Mouse (Mus musculus): ENCODE measurements at regions not wholly inside any gene's neighbourhood (a gene's known extent, or its start where the extent isn't known, plus 50 kb on each side); places are given as distances from the start of the nearest gene placed in this dataset.
"Not testable (repeated sequence)": the region's sequence is repeated elsewhere in the genome, so short reads cannot be mapped to it uniquely, and the experiment has no call there.

- no peak for DNase-seq (ENCODE audit: inconsistent age in 2 of 2, low spot score in 1 of 2)
Measured at GRCm38 (mm10) chr14:54021443-54021842, 232.5 kb downstream of the Dad1 start.

GRCm38 (mm10) chr14:54014628-54015027 is 239.3 kb downstream of the Dad1 start:
- no peak for DNase-seq (ENCODE audit: inconsistent age in 2 of 2, low spot score in 1 of 2)

- no peak for DNase-seq (ENCODE audit: inconsistent age in 2 of 2, low spot score in 1 of 2)
Measured at GRCm38 (mm10) chr14:54002083-54002482, 251.8 kb downstream of the Dad1 start.

GRCm38 (mm10) chr14:54000527-54000926 is 253.4 kb downstream of the Dad1 start:
- no peak for DNase-seq (ENCODE audit: inconsistent age in 2 of 2, low spot score in 1 of 2)

- DNase-seq (ENCODE audit: inconsistent age in 2 of 2, low spot score in 1 of 2), result no peak
Measured at GRCm38 (mm10) chr14:53993427-53993826, 260.5 kb downstream of the Dad1 start.

GRCm38 (mm10) chr14:53992712-53993286 is 261.1 kb downstream of the Dad1 start:
- DNase-seq (ENCODE audit: inconsistent age in 2 of 2, low spot score in 1 of 2), result no peak

GRCm38 (mm10) chr14:53991390-53991789 is 262.5 kb downstream of the Dad1 start:
- DNase-seq (ENCODE audit: inconsistent age in 2 of 2, low spot score in 1 of 2), result no peak

- no peak for DNase-seq (ENCODE audit: inconsistent age in 2 of 2, low spot score in 1 of 2)
Measured at GRCm38 (mm10) chr14:53980771-53981170, 273.1 kb downstream of the Dad1 start.

GRCm38 (mm10) chr14:53961426-53961825 is 292.5 kb downstream of the Dad1 start:
- not testable (repeated sequence) for DNase-seq (ENCODE audit: inconsistent age in 2 of 2, low spot score in 1 of 2)

- DNase-seq (ENCODE audit: inconsistent age in 2 of 2, low spot score in 1 of 2), result no peak
Measured at GRCm38 (mm10) chr14:53960779-53961178, 293.1 kb downstream of the Dad1 start.

- peak; percentile 48 to 76 for DNase-seq (ENCODE audit: inconsistent age in 2 of 2, low spot score in 1 of 2)
Measured at GRCm38 (mm10) chr14:53935791-53936231, 318.1 kb downstream of the Dad1 start.

GRCm38 (mm10) chr14:53935336-53935735 is 318.6 kb downstream of the Dad1 start:
- DNase-seq (ENCODE audit: inconsistent age in 2 of 2, low spot score in 1 of 2), result peak; percentile 62 to 82

- DNase-seq (ENCODE audit: inconsistent age in 2 of 2, low spot score in 1 of 2), result no peak
Measured at GRCm38 (mm10) chr14:53910871-53911270, 343.0 kb downstream of the Dad1 start.

GRCm38 (mm10) chr14:53904578-53904977 is 349.3 kb downstream of the Dad1 start:
- DNase-seq (ENCODE audit: inconsistent age in 2 of 2, low spot score in 1 of 2), result no peak

GRCm38 (mm10) chr14:53901103-53901502 is 352.8 kb downstream of the Dad1 start:
- no peak for DNase-seq (ENCODE audit: inconsistent age in 2 of 2, low spot score in 1 of 2)

GRCm38 (mm10) chr14:53881304-53881703 is 372.6 kb downstream of the Dad1 start:
- DNase-seq (ENCODE audit: inconsistent age in 2 of 2, low spot score in 1 of 2), result no peak

GRCm38 (mm10) chr14:53876581-53876980 is 377.3 kb downstream of the Dad1 start:
- no peak for DNase-seq (ENCODE audit: inconsistent age in 2 of 2, low spot score in 1 of 2)

- DNase-seq (ENCODE audit: inconsistent age in 2 of 2, low spot score in 1 of 2), result no peak
Measured at GRCm38 (mm10) chr14:53875736-53876135, 378.2 kb downstream of the Dad1 start.

GRCm38 (mm10) chr14:53847049-53847448 is 406.9 kb downstream of the Dad1 start:
- no peak for DNase-seq (ENCODE audit: inconsistent age in 2 of 2, low spot score in 1 of 2)

- no peak for DNase-seq (ENCODE audit: inconsistent age in 2 of 2, low spot score in 1 of 2)
Measured at GRCm38 (mm10) chr14:53845646-53846045, 408.3 kb downstream of the Dad1 start.

GRCm38 (mm10) chr14:53832553-53832952 is 421.4 kb downstream of the Dad1 start:
- no peak for DNase-seq (ENCODE audit: inconsistent age in 2 of 2, low spot score in 1 of 2)

- DNase-seq (ENCODE audit: inconsistent age in 2 of 2, low spot score in 1 of 2), result no peak
Measured at GRCm38 (mm10) chr14:53831651-53832050, 422.3 kb downstream of the Dad1 start.

GRCm38 (mm10) chr14:53830717-53831116 is 423.2 kb downstream of the Dad1 start:
- no peak for DNase-seq (ENCODE audit: inconsistent age in 2 of 2, low spot score in 1 of 2)
